ENCODE assay signal across 9 mouse cellular contexts in genomic region chr8:89025281-89026138, GRCm38 (mm10). TPM values are rescaled to one million over a fixed set of nuclear protein-coding genes. Genes with fewer than 3 reads are reported as not detected.
DNase-seq lines count a peak whose midpoint lies in the region; ATAC-seq and TF ChIP-seq lines count a peak whose summit lies in the region.
"Had no signal": no experiment of that assay in that cellular context is flagged by ENCODE, and none has a peak within 500 bp of the region (broad histone marks: within the 10 kb centered on the region; RNA-seq: fewer than 3 reads in every experiment).

No protein-coding gene starts in this region.

- intact Hi-C loops in gastrocnemius, postnatal 36 days (cut with DNase I): no loop called here

- no peak for DNase-seq in heart, adult 9 months (ENCODE audit: low spot score in 2 of 2)
- peak; percentile 75 for DNase-seq in embryo, embryonic 10.5 days (ENCODE audit: low spot score)
- peak; percentile 60 for DNase-seq in hindbrain, postnatal 0 days (ENCODE audit: low spot score)
- DNase-seq in cerebellum, adult 11 months: no peak
- no peak for DNase-seq in gastrocnemius, postnatal 36 days

- H3K9ac ChIP-seq in heart, embryonic 15.5 days: no peak overlapping the region
- peak overlapping the region; percentile 28; the same call in 1 of the 2 replicates for H3K9ac ChIP-seq in hindbrain, postnatal 0 days (replicated peaks; ENCODE audit: low read length)
- peak overlapping the region; percentile 31; the same call in 1 of the 2 replicates for H3K9ac ChIP-seq in midbrain, embryonic 15.5 days

- H3K9me3 ChIP-seq in heart, embryonic 15.5 days (replicated peaks): no peaks in the 10 kb centered on the region
- no peaks in the 10 kb centered on the region for H3K9me3 ChIP-seq in hindbrain, postnatal 0 days (ENCODE audit: low read length)
- H3K9me3 ChIP-seq in midbrain, embryonic 15.5 days: no peaks in the 10 kb centered on the region

- peak; percentile 47 for TF ChIP-seq CTCF in hindbrain, postnatal 0 days (IDR thresholded peaks at IDR 0.05; ENCODE audit: low read depth)

- 0 out of 2 replicates have a peak overlapping the region, but pooled peaks have one; percentile 7 for H3K27ac ChIP-seq in heart, embryonic 15.5 days
- no peak overlapping the region for H3K27ac ChIP-seq in hindbrain, postnatal 0 days
- H3K27ac ChIP-seq in midbrain, embryonic 15.5 days: no peak overlapping the region

- peak overlapping the region; percentile 82 for H3K4me2 ChIP-seq in heart, embryonic 15.5 days
- H3K4me2 ChIP-seq in hindbrain, postnatal 0 days (ENCODE audit: low read depth, low read length): peak overlapping the region; percentile 55
- peak overlapping the region; percentile 65 for H3K4me2 ChIP-seq in midbrain, embryonic 15.5 days

- H3K4me3 ChIP-seq in heart, embryonic 15.5 days: peak overlapping the region; percentile 44
- peak overlapping the region; percentile 23 for H3K4me3 ChIP-seq in hindbrain, postnatal 0 days (ENCODE audit: low read length)
- H3K4me3 ChIP-seq in midbrain, embryonic 15.5 days: peak overlapping the region; percentile 36

- H3K4me1 ChIP-seq in heart, embryonic 15.5 days (replicated peaks): peaks cover 18% of the 10 kb centered on the region
- no peaks in the 10 kb centered on the region for H3K4me1 ChIP-seq in hindbrain, postnatal 0 days (ENCODE audit: insufficient read depth, low read length)
- peaks cover 11% of the 10 kb centered on the region for H3K4me1 ChIP-seq in midbrain, embryonic 15.5 days

- no peaks in the 10 kb centered on the region for H3K36me3 ChIP-seq in heart, embryonic 15.5 days
- no peaks in the 10 kb centered on the region for H3K36me3 ChIP-seq in hindbrain, postnatal 0 days (ENCODE audit: insufficient read depth, low read length)
- no peaks in the 10 kb centered on the region for H3K36me3 ChIP-seq in midbrain, embryonic 15.5 days (replicated peaks)
- H3K36me3 ChIP-seq: G1E had no signal

- peaks cover 42% of the 10 kb centered on the region for H3K27me3 ChIP-seq in heart, embryonic 15.5 days
- peaks cover 29% of the 10 kb centered on the region for H3K27me3 ChIP-seq in hindbrain, postnatal 0 days (ENCODE audit: insufficient read depth, low read length)
- H3K27me3 ChIP-seq in midbrain, embryonic 15.5 days (replicated peaks): peaks cover 8% of the 10 kb centered on the region; the same call in 1 of the 2 replicates

- 8% methylated on average over 50 of the region's 55 CpGs for WGBS in heart, embryonic 15.5 days
- 9% methylated on average over 55 of the region's 55 CpGs for whole genome bisulfite sequencing in hindbrain, postnatal 0 days
- 5% methylated on average over 55 of the region's 55 CpGs for WGBS in midbrain, embryonic 15.5 days

- ATAC-seq in heart, embryonic 15.5 days (replicated peaks; ENCODE audit: insufficient number of reproducible peaks, insufficient read depth, low FRiP score, low read depth): 0 out of 2 replicates have a peak, but pooled peaks have one; percentile 25
- ATAC-seq in hindbrain, postnatal 0 days: peak; percentile 67; the same call in 1 of the 2 replicates
- peak; percentile 63 for ATAC-seq in midbrain, embryonic 15.5 days (replicated peaks)
- no peak for ATAC-seq in erythroid progenitor cell, adult 5-6 weeks (replicated peaks; ENCODE audit: low FRiP score, poor library complexity, severe bottlenecking)

RNA-seq across cellular contexts. Expression of gene Sall1, which starts 18.5 kb away (rescaled TPM):
- polyA plus RNA-seq in heart, embryonic 15.5 days (2015; fragmentation: Nextera tagmentation; extraction: Ambion mirVana): 2.5 and 3.6 TPM in 2 replicates
- 7.5 and 10.7 TPM in 2 replicates for total RNA-seq in hindbrain, postnatal 0 days (2014; rRNA removed)
- 3.3 and 3.6 TPM in 2 replicates for polyA plus RNA-seq in hindbrain, postnatal 0 days (2015; fragmentation: Nextera tagmentation; extraction: Ambion mirVana)
- polyA plus RNA-seq in midbrain, embryonic 15.5 days (2015; fragmentation: Nextera tagmentation; extraction: Ambion mirVana): 6.6 and 6.8 TPM in 2 replicates
- total RNA-seq in erythroid progenitor cell, adult 5-6 weeks (2015; ENCODE audit: low replicate concordance): not detected in 2 replicates
- total RNA-seq in erythroid progenitor cell, adult 5-6 weeks (2017; ENCODE audit: low replicate concordance): not detected in 2 replicates
- total RNA-seq in gastrocnemius, postnatal 36 days (2021): not detected
- polyA plus RNA-seq: G1E had no signal

Comparison
In these comparisons a context has a peak if more than half of its experiments do, and no peak if none do; other contexts are left out.
1. DNase-seq: peak in embryo, embryonic 10.5 days (single experiment) and hindbrain, postnatal 0 days (single experiment); none in heart, adult 9 months (0 of 2), cerebellum, adult 11 months (single experiment) and gastrocnemius, postnatal 36 days (0 of 2).
2. Peak in every context shown above with its lines, with median percentiles within 50 percentile points of each other: H3K4me2 ChIP-seq and H3K4me3 ChIP-seq.